13 mouse cellular contexts compared by ENCODE assay signal in genomic region chr15:47386881-47387399, GRCm38 (mm10).
A peak's percentile ranks its signal among the peaks of the same experiment; 100 is the strongest.
DNase-seq lines count a peak whose midpoint lies in the region; ATAC-seq and TF ChIP-seq lines count a peak whose summit lies in the region.
"Had no signal": no experiment of that assay in that cellular context is flagged by ENCODE, and none has a peak within 500 bp of the region (broad histone marks: within the 10 kb centered on the region; RNA-seq: fewer than 3 reads in every experiment).

No protein-coding gene starts in this region.

- H3K4me1 ChIP-seq in kidney, embryonic 14.5 days (ENCODE audit: control insufficient read depth, insufficient read depth, low read length): no peaks in the 10 kb centered on the region
- H3K4me1 ChIP-seq in embryonic facial prominence, embryonic 12.5 days: no peaks in the 10 kb centered on the region
- H3K4me1 ChIP-seq in limb, embryonic 13.5 days: 0 out of 2 replicates have a peak, but pooled peaks cover 5% of the 10 kb centered on the region

- no peak overlapping the region for H3K27ac ChIP-seq in kidney, embryonic 14.5 days (ENCODE audit: low read depth, low read length)
- no peak overlapping the region for H3K27ac ChIP-seq in embryonic facial prominence, embryonic 12.5 days
- no peak overlapping the region for H3K27ac ChIP-seq in limb, embryonic 13.5 days

- no peak for TF ChIP-seq CTCF in brain, embryonic 14.5 days (IDR thresholded peaks at IDR 0.05; ENCODE audit: borderline replicate concordance, extremely low read depth, insufficient read depth, insufficient read length)

- no peak overlapping the region for H3K4me3 ChIP-seq in kidney, embryonic 14.5 days (ENCODE audit: low read length)
- no peak overlapping the region for H3K4me3 ChIP-seq in embryonic facial prominence, embryonic 12.5 days
- H3K4me3 ChIP-seq in limb, embryonic 13.5 days: no peak overlapping the region

- H3K9ac ChIP-seq in kidney, embryonic 14.5 days (ENCODE audit: low read depth, low read length): no peak overlapping the region
- no peak overlapping the region for H3K9ac ChIP-seq in embryonic facial prominence, embryonic 12.5 days
- no peak overlapping the region for H3K9ac ChIP-seq in limb, embryonic 13.5 days

- 19% methylated on average over 2 of the region's 2 CpGs for WGBS in kidney, embryonic 14.5 days
- 33% methylated on average over 2 of the region's 2 CpGs for WGBS in embryonic facial prominence, embryonic 12.5 days
- 10% methylated on average over 2 of the region's 2 CpGs for whole genome bisulfite sequencing in limb, embryonic 13.5 days

- H3K36me3 ChIP-seq in kidney, embryonic 14.5 days (ENCODE audit: control insufficient read depth, insufficient read depth, low read length): no peaks in the 10 kb centered on the region
- H3K36me3 ChIP-seq in embryonic facial prominence, embryonic 12.5 days: no peaks in the 10 kb centered on the region
- no peaks in the 10 kb centered on the region for H3K36me3 ChIP-seq in limb, embryonic 13.5 days

- H3K9me3 ChIP-seq in kidney, embryonic 14.5 days (ENCODE audit: control insufficient read depth, low read length): no peaks in the 10 kb centered on the region
- H3K9me3 ChIP-seq in embryonic facial prominence, embryonic 12.5 days: no peaks in the 10 kb centered on the region
- no peaks in the 10 kb centered on the region for H3K9me3 ChIP-seq in limb, embryonic 13.5 days

- no peak overlapping the region for H3K4me2 ChIP-seq in kidney, embryonic 14.5 days (replicated peaks; ENCODE audit: low read depth, low read length)
- no peak overlapping the region for H3K4me2 ChIP-seq in embryonic facial prominence, embryonic 12.5 days (replicated peaks)
- no peak overlapping the region for H3K4me2 ChIP-seq in limb, embryonic 13.5 days (replicated peaks)

- TF ChIP-seq POLR2A in brain, embryonic 14.5 days (IDR thresholded peaks at IDR 0.05; ENCODE audit: borderline replicate concordance, extremely low read depth, insufficient read depth, insufficient read length, poor library complexity, severe bottlenecking): no peak

- no peaks in the 10 kb centered on the region for H3K27me3 ChIP-seq in kidney, embryonic 14.5 days (ENCODE audit: control insufficient read depth, insufficient read depth, low read length)
- H3K27me3 ChIP-seq in embryonic facial prominence, embryonic 12.5 days: no peaks in the 10 kb centered on the region
- H3K27me3 ChIP-seq in limb, embryonic 13.5 days: no peaks in the 10 kb centered on the region

- ATAC-seq in kidney, embryonic 14.5 days (ENCODE audit: low FRiP score, low TSS enrichment): peak; percentile 68
- ATAC-seq in embryonic facial prominence, embryonic 12.5 days (ENCODE audit: insufficient number of reproducible peaks, insufficient read depth, low FRiP score, low TSS enrichment): peak; percentile 28; the same call in 1 of the 2 replicates
- peak; percentile 44 for ATAC-seq in limb, embryonic 13.5 days (ENCODE audit: low FRiP score, low read depth)
- ATAC-seq: activated CD4-positive, CD25-positive, alpha-beta regulatory T cell, adult 4 months had no signal

- no peak for DNase-seq in kidney, postnatal 4 days
- peak; percentile 30 for DNase-seq in brain, embryonic 14.5 days (ENCODE audit: low read depth)
- DNase-seq in lung, postnatal 25 days (ENCODE audit: low spot score): no peak
- DNase-seq in adrenal gland, adult 2 months: no peak
- no peak for DNase-seq in kidney, adult 11 months
- DNase-seq: cerebellum, adult 9-11 months; heart, postnatal 14 days; kidney, adult 8-10 months; thymus, postnatal 25 days had no signal
